Mouse (Mus musculus) kidney, adult 2 months (tissue): Measurements from ENCODE around the gene Ell2. TPM values are rescaled to one million over a fixed set of nuclear protein-coding genes. Genes with fewer than 3 reads are reported as not detected.

Experiments used
- DNase-seq: peaks from one replicate; pipeline ENCODE4 v3.0.0; 2021
- H3K27ac ChIP-seq: fragments of 200-500 bp; 2 replicates; pipeline ENCODE4 v1.5.1; 2012; ENCODE audit warnings: low read depth, low read length, control low read depth, inconsistent platforms; ENCODE audit not compliant: insufficient read depth
- H3K27me3 ChIP-seq: fragments of 200-500 bp; replicated peaks from 2 replicates; pipeline ENCODE4 v1.6.1; 2012; ENCODE audit warnings: mild to moderate bottlenecking, moderate library complexity, low read length, inconsistent platforms; ENCODE audit not compliant: control insufficient read depth, insufficient read depth
- H3K36me3 ChIP-seq: fragments of 200-500 bp; 2 replicates; pipeline ENCODE4 v1.6.1; 2012; ENCODE audit warnings: mild to moderate bottlenecking, moderate library complexity, low read length, inconsistent platforms; ENCODE audit not compliant: control insufficient read depth, insufficient read depth
- H3K4me1 ChIP-seq: fragments of 200-500 bp; 2 replicates; pipeline ENCODE4 v1.6.1; 2011; ENCODE audit warnings: low read length; ENCODE audit not compliant: control insufficient read depth, insufficient read depth
- H3K4me3 ChIP-seq: fragments of 200-500 bp; 2 replicates; pipeline ENCODE4 v1.5.1; 2011; ENCODE audit warnings: mild to moderate bottlenecking, low read depth, low read length, control low read depth; ENCODE audit not compliant: insufficient read depth
- CTCF ChIP-seq: fragments of 200-500 bp; conservative IDR thresholded peaks from 2 replicates; pipeline ENCODE4 v1.5.1; 2011; ENCODE audit warnings: low read depth, mild to moderate bottlenecking, control low read depth, low read length, moderate library complexity, mixed read lengths; ENCODE audit not compliant: insufficient read depth, insufficient read length
- POLR2A ChIP-seq: fragments of 200-500 bp; IDR thresholded peaks from one replicate; pipeline ENCODE4 v1.6.1; 2011; ENCODE audit warnings: low read depth, low read length, control low read depth
- WGBS: fragments of 180-500 bp; shearing (Covaris S2); methylation state at CpG from one replicate; pipeline ENCODE4 v1.1.7; 2018; 5-methylcytosine and 5-hydroxymethylcytosine counted together
- polyA plus RNA-seq: library from polyadenylated mRNA; depleted of rRNA; stranded (reverse); fragments of >200 nt; gene quantifications from 2 replicates; pipeline ENCODE4 v1.2.3, GENCODE M21; 2012

Gene Ell2
- polyA plus RNA-seq, 1 experiment: 8.2 TPM

GRCm38 (mm10) chr13:75750785-75751184 lies 44.2 kb downstream of the Ell2 start:
- 77% methylated on average over 2 of the region's 2 CpGs for WGBS
- H3K36me3 ChIP-seq: no peaks in the 10 kb centered on the region; the same call in 1 of the 2 replicates
- no peak overlapping the region for H3K27ac ChIP-seq
- TF ChIP-seq CTCF (no peak), POLR2A (no peak)
- no peak for DNase-seq
- no peak overlapping the region for H3K4me3 ChIP-seq
- peaks cover 10% of the 10 kb centered on the region; the same call in 1 of the 2 replicates for H3K4me1 ChIP-seq
- no peaks in the 10 kb centered on the region for H3K27me3 ChIP-seq

DNA sequence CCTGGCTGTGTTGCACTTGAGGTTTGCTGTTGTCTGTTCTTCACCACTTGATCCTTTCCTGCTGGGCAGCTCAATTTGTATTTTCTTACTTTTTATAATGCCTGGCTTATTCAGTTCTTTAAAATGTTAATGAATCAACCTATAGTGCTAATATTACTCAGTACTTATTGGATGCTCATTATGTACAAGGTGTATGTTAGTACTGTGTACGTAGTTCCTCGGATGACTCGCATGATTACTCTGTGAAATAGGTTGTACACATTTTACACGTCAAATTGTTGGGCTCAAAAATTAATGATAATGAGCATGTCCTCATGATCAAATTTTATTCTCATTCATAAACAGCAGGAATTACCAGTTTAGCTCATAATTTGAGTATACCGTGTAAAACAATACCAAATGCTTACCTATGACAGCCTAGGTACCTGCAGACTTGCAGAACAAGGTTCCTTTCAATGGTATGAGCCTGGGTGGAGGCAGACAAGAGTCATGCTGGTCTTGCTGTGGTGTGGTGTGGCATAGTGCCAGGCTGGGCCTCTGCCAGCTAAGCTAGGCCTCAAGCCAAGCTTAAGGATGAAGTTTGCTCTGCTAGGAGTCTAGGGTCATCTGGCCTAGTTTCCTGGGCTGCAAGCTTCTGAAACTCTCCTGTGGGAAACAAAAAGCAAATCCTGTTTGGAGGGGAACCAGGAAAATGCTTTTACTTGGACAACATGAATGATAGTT lies 45.8 kb downstream of the Ell2 start:
- no peaks in the 10 kb centered on the region for H3K27me3 ChIP-seq
- no peaks in the 10 kb centered on the region; the same call in 1 of the 2 replicates for H3K36me3 ChIP-seq
- H3K27ac ChIP-seq: no peak overlapping the region
- peak; percentile 98 for DNase-seq
- TF ChIP-seq POLR2A: no peak
- TF ChIP-seq CTCF: no peak
- peaks cover 8% of the 10 kb centered on the region; the same call in 1 of the 2 replicates for H3K4me1 ChIP-seq
- H3K4me3 ChIP-seq: no peak overlapping the region
- WGBS: 58% methylated on average over 5 of the region's 5 CpGs

DNA sequence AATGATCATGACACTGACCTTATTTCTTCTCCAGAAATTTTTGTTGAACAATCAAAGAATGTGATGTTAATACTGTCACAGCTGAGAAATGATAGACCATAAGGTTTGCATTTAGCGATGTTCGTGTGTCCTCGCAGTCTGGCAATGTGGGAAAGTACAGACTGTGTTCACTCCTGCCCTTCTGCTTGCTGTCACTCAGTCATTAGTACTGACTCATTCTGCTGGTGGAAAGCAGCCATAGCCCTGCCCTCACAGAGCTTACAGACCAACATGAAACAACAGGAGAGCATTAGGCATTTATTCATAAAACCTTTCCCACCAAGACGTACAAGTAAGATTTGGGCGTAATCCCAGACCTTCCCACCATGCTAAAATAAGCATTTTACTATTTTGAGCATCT lies 47.8 kb downstream of the Ell2 start:
- Histone ChIP-seq H3K4me1 (peaks cover 8% of the 10 kb centered on the region; the same call in 1 of the 2 replicates), H3K27ac (no peak overlapping the region), H3K27me3 (no peaks in the 10 kb centered on the region), H3K36me3 (no peaks in the 10 kb centered on the region; the same call in 1 of the 2 replicates), H3K4me3 (no peak overlapping the region)
- no peak for DNase-seq
- 87% methylated on average over 5 of the region's 5 CpGs for WGBS
- TF ChIP-seq CTCF (no peak), POLR2A (no peak)

DNA sequence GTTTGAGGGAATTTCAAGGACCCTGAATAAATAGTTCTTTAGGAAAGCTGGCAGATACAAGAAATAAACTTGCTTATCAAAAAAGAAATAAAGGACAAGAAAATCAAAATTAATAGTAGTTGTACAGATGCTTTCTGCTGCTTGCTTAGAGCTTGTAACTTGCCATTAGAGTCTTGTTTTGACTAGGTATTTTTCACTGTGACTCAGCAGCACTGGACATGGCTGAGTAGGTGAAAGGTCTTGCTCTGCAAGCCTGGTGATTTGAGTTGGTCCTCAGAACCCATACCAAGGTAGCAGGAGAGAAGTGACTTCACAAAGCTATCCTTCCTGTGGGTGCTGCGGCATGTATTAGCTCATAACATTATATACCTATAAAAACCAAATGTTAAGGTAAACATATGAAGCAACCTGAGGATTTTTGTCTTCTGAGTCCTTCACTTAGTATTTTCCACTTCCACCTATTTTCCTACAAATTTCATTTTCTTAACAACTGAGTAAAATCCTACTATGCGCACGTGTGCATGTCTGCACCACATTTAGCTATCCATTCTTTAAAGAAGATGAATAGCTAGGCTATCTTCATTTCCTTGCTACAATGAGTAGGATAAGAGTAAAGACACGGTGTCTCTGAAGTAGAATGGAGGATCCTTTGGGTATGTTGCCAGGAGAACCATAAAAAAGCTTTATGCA lies 54.4 kb downstream of the Ell2 start:
- TF ChIP-seq POLR2A: no peak
- TF ChIP-seq CTCF: no peak
- no peaks in the 10 kb centered on the region for H3K27me3 ChIP-seq
- H3K27ac ChIP-seq: no peak overlapping the region
- WGBS: 95% methylated on average over 4 of the region's 4 CpGs
- no peak overlapping the region for H3K4me3 ChIP-seq
- H3K36me3 ChIP-seq: peaks cover 2% of the 10 kb centered on the region; the same call in 1 of the 2 replicates
- H3K4me1 ChIP-seq: no peaks in the 10 kb centered on the region
- DNase-seq: peak; percentile 25

DNA sequence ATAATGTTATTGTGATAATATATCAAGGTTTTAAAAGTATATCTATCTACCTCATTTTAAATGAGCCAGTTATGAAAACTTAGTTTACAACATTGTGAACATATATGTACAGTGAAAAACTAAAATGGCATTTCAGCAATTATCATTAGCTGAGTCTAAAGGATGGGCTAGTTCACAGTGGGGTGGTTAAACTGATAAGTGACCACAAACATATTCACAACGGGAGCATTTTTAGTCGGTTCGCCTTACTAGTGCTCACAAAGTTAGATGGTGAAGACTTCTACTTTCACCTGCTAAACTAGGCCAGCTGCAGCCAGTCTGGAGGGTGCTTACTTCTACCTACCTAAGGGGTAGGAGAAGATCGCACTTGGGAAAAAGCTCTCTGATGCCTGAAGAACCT lies 56.2 kb downstream of the Ell2 start:
- no peak overlapping the region for H3K27ac ChIP-seq
- no peak for DNase-seq
- H3K4me1 ChIP-seq: no peaks in the 10 kb centered on the region
- no peak overlapping the region for H3K4me3 ChIP-seq
- WGBS: 88% methylated on average over 4 of the region's 4 CpGs
- no peak for TF ChIP-seq POLR2A
- TF ChIP-seq CTCF: no peak
- peaks cover 3% of the 10 kb centered on the region for H3K36me3 ChIP-seq
- H3K27me3 ChIP-seq: no peaks in the 10 kb centered on the region

- TF ChIP-seq CTCF: no peak
- no peak for TF ChIP-seq POLR2A
- Histone ChIP-seq H3K27ac (no peak overlapping the region), H3K4me3 (no peak overlapping the region), H3K36me3 (peaks cover 4% of the 10 kb centered on the region), H3K4me1 (no peaks in the 10 kb centered on the region), H3K27me3 (no peaks in the 10 kb centered on the region)
- 23% methylated on average over 3 of the region's 3 CpGs for WGBS
- DNase-seq: no peak
Observed at GRCm38 (mm10) chr13:75763280-75763679, 56.7 kb downstream of the Ell2 start.

DNA sequence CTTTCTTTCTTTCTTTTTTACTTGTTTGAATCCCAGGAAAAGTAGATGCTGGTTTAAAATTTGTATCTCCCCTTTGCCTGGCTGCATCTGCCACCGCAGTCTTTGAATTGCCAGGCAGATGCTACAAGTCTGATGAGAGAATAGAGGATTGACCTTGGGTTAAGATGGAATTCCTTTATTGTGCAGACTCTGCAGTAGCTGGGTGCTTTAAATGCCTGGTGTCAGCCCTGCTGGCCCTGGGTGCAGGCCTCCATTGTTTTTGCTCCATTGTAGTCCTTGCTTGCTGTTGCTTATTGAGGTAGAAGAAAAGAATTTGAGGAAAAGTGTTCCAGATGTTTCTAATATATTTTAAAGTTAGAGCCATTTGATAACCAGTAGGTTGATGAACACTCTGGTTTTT lies 59.2 kb downstream of the Ell2 start:
- Histone ChIP-seq H3K27me3 (no peaks in the 10 kb centered on the region), H3K4me3 (no peak overlapping the region), H3K36me3 (peaks cover 6% of the 10 kb centered on the region), H3K4me1 (no peaks in the 10 kb centered on the region), H3K27ac (no peak overlapping the region)
- no peak for DNase-seq
- WGBS: 58% methylated on average over 1 of the region's 1 CpGs
- TF ChIP-seq POLR2A: no peak
- no peak for TF ChIP-seq CTCF
